Mouse (Mus musculus) right cerebral cortex, postnatal 4 days (tissue): ENCODE results near the gene Hist1h2br.
"Not testable (repeated sequence)": the region's sequence is repeated elsewhere in the genome, so short reads cannot be mapped to it uniquely, and the experiment has no call there.

Source experiments
- DNase-seq: peaks from one replicate; pipeline ENCODE4 v3.0.0-alpha.2; 2022

Gene Hist1h2br

GRCm38 (mm10) chr13:21847883-21848282 lies 14.3 kb downstream of the Hist1h2br start:
- no peak for DNase-seq

GRCm38 (mm10) chr13:21850696-21851095 lies 17.2 kb downstream of the Hist1h2br start:
- not testable (repeated sequence) for DNase-seq

GRCm38 (mm10) chr13:21852215-21852945 lies 18.8 kb downstream of the Hist1h2br start:
- no peak for DNase-seq

- peak; percentile 67 for DNase-seq
Observed at GRCm38 (mm10) chr13:21855146-21855545, 21.6 kb downstream of the Hist1h2br start.

- DNase-seq, result peak; percentile 27
Observed at GRCm38 (mm10) chr13:21855698-21856162, 22.2 kb downstream of the Hist1h2br start.

GRCm38 (mm10) chr13:21861608-21862007 lies 28.1 kb downstream of the Hist1h2br start:
- DNase-seq, result no peak

- DNase-seq, result not testable (repeated sequence)
Observed at GRCm38 (mm10) chr13:21865503-21865902, 32.0 kb downstream of the Hist1h2br start.

GRCm38 (mm10) chr13:21880735-21881134 lies 47.2 kb downstream of the Hist1h2br start:
- DNase-seq, result no peak

GRCm38 (mm10) chr13:21881878-21882669 lies 48.5 kb downstream of the Hist1h2br start:
- DNase-seq, result peak; percentile 13

- DNase-seq, result peak; percentile 33
Observed at GRCm38 (mm10) chr13:21882760-21883405, 49.3 kb downstream of the Hist1h2br start.

GRCm38 (mm10) chr13:21883407-21883806 lies 49.9 kb downstream of the Hist1h2br start:
- no peak for DNase-seq

- no peak for DNase-seq
Observed at GRCm38 (mm10) chr13:21884586-21884985, 51.0 kb downstream of the Hist1h2br start.
